Mouse (Mus musculus): ENCODE measurements around the gene Meox2.

- TF ChIP-seq GATA2 (IDR thresholded peaks at IDR 0.05; ENCODE audit: borderline replicate concordance, low read depth, low read length) (no peak), TAL1 (conservative IDR thresholded peaks at IDR 0.05; ENCODE audit: low read depth, low read length) (no peak), CTCF (IDR thresholded peaks at IDR 0.05; ENCODE audit: low read depth, low read length) (no peak), GATA1 (IDR thresholded peaks at IDR 0.05; ENCODE audit: borderline replicate concordance, low read length) (no peak)
Observed at GRCm38 (mm10) chr12:37173324-37173723, 65.0 kb downstream of the Meox2 start.
